9 mouse cellular contexts compared by ENCODE assay signal in genomic region chr1:73998925-73999375, GRCm38 (mm10).
DNase-seq lines count a peak whose midpoint lies in the region; ATAC-seq and TF ChIP-seq lines count a peak whose summit lies in the region.
"Had no signal": no experiment of that assay in that cellular context is flagged by ENCODE, and none has a peak within 500 bp of the region (broad histone marks: within the 10 kb centered on the region; RNA-seq: fewer than 3 reads in every experiment).

No protein-coding gene starts in this region.

- no peak overlapping the region for H3K4me3 ChIP-seq in forebrain, embryonic 10.5 days
- no peak overlapping the region for H3K4me3 ChIP-seq in forebrain, postnatal 0 days (ENCODE audit: low read depth, low read length)
- peak overlapping the region; percentile 4; the same call in 1 of the 2 replicates for H3K4me3 ChIP-seq in brown adipose tissue, adult 24 weeks (ENCODE audit: insufficient read depth, low read depth, low read length)
- no peak overlapping the region for H3K4me3 ChIP-seq in intestine, embryonic 16.5 days (ENCODE audit: low read length)
- no peak overlapping the region for H3K4me3 ChIP-seq in forebrain, embryonic 16.5 days (replicated peaks; ENCODE audit: low read length)

- no peak overlapping the region for H3K9ac ChIP-seq in forebrain, postnatal 0 days
- H3K9ac ChIP-seq in intestine, embryonic 16.5 days (ENCODE audit: low read depth, low read length): no peak overlapping the region
- no peak overlapping the region for H3K9ac ChIP-seq in forebrain, embryonic 16.5 days (replicated peaks; ENCODE audit: low read depth, low read length)

- peak overlapping the region; percentile 78 for H3K27ac ChIP-seq in forebrain, embryonic 10.5 days
- no peak overlapping the region for H3K27ac ChIP-seq in forebrain, postnatal 0 days (ENCODE audit: low read depth, low read length)
- peak overlapping the region; percentile 97 for H3K27ac ChIP-seq in brown adipose tissue, adult 24 weeks (replicated peaks; ENCODE audit: low read depth, low read length)
- H3K27ac ChIP-seq in intestine, embryonic 16.5 days (ENCODE audit: low read length): peak overlapping the region; percentile 65
- no peak overlapping the region for H3K27ac ChIP-seq in forebrain, embryonic 16.5 days (ENCODE audit: low read length)

- 79% methylated on average over 5 of the region's 5 CpGs for WGBS in forebrain, embryonic 10.5 days
- WGBS in forebrain, postnatal 0 days: 75% methylated on average over 5 of the region's 5 CpGs
- WGBS in intestine, embryonic 16.5 days: 47% methylated on average over 5 of the region's 5 CpGs
- WGBS in forebrain, embryonic 16.5 days: 76% methylated on average over 5 of the region's 5 CpGs

- no peak for TF ChIP-seq CTCF in forebrain, postnatal 0 days (IDR thresholded peaks at IDR 0.05; ENCODE audit: low read depth)

- H3K9me3 ChIP-seq in forebrain, embryonic 10.5 days: no peaks in the 10 kb centered on the region
- no peaks in the 10 kb centered on the region for H3K9me3 ChIP-seq in forebrain, postnatal 0 days (ENCODE audit: low read length)
- H3K9me3 ChIP-seq in intestine, embryonic 16.5 days (ENCODE audit: control insufficient read depth, low read length): no peaks in the 10 kb centered on the region
- no peaks in the 10 kb centered on the region for H3K9me3 ChIP-seq in forebrain, embryonic 16.5 days (ENCODE audit: control insufficient read depth, low read length)

- no peak for ATAC-seq in forebrain, postnatal 0 days
- ATAC-seq in intestine, embryonic 16.5 days: no peak
- ATAC-seq in forebrain, embryonic 16.5 days: no peak
- ATAC-seq: activated CD4-positive, CD25-positive, alpha-beta regulatory T cell, adult 4 months had no signal

- H3K4me1 ChIP-seq in forebrain, embryonic 10.5 days: peaks cover 41% of the 10 kb centered on the region
- H3K4me1 ChIP-seq in forebrain, postnatal 0 days (ENCODE audit: insufficient read depth): no peaks in the 10 kb centered on the region
- peaks cover 72% of the 10 kb centered on the region for H3K4me1 ChIP-seq in brown adipose tissue, adult 24 weeks (ENCODE audit: control insufficient read depth, insufficient read depth, insufficient read length, low read length)
- H3K4me1 ChIP-seq in intestine, embryonic 16.5 days (ENCODE audit: control insufficient read depth, insufficient read depth, low read length): peaks cover 34% of the 10 kb centered on the region
- H3K4me1 ChIP-seq in forebrain, embryonic 16.5 days (replicated peaks; ENCODE audit: control insufficient read depth, insufficient read depth, low read length): peaks cover 5% of the 10 kb centered on the region; the same call in 1 of the 2 replicates

- H3K27me3 ChIP-seq in forebrain, embryonic 10.5 days (ENCODE audit: poor library complexity, severe bottlenecking): no peaks in the 10 kb centered on the region
- H3K27me3 ChIP-seq in forebrain, postnatal 0 days (ENCODE audit: insufficient read depth, low read length): no peaks in the 10 kb centered on the region
- no peaks in the 10 kb centered on the region for H3K27me3 ChIP-seq in intestine, embryonic 16.5 days (replicated peaks; ENCODE audit: control insufficient read depth, insufficient read depth, low read length)
- H3K27me3 ChIP-seq in forebrain, embryonic 16.5 days (replicated peaks; ENCODE audit: control insufficient read depth, insufficient read depth, low read length): no peaks in the 10 kb centered on the region

- DNase-seq in forebrain, embryonic 10.5 days (ENCODE audit: extremely low spot score, low spot score): no peak
- DNase-seq in forebrain, postnatal 0 days: no peak
- DNase-seq in lung, postnatal 25 days (ENCODE audit: low spot score): peak; percentile 71
- no peak for DNase-seq in right cerebral cortex, postnatal 36 days (ENCODE audit: low spot score in 2 of 2)
- DNase-seq in cerebellum, adult 11 months: no peak

- peaks cover 4% of the 10 kb centered on the region; the same call in 1 of the 2 replicates for H3K36me3 ChIP-seq in forebrain, embryonic 10.5 days (replicated peaks)
- H3K36me3 ChIP-seq in forebrain, postnatal 0 days (ENCODE audit: insufficient read depth): no peaks in the 10 kb centered on the region
- H3K36me3 ChIP-seq in intestine, embryonic 16.5 days (ENCODE audit: control insufficient read depth, insufficient read depth, low read length): no peaks in the 10 kb centered on the region
- no peaks in the 10 kb centered on the region for H3K36me3 ChIP-seq in forebrain, embryonic 16.5 days (ENCODE audit: control insufficient read depth, insufficient read depth)

- no peak overlapping the region for H3K4me2 ChIP-seq in forebrain, postnatal 0 days (ENCODE audit: low read depth)
- no peak overlapping the region for H3K4me2 ChIP-seq in intestine, embryonic 16.5 days (ENCODE audit: low read depth, low read length)
- H3K4me2 ChIP-seq in forebrain, embryonic 16.5 days (ENCODE audit: low read length): no peak overlapping the region

Comparison
In these comparisons a context has a peak if more than half of its experiments do, and no peak if none do; other contexts are left out.
1. H3K27ac ChIP-seq: peak in forebrain, embryonic 10.5 days (single experiment), brown adipose tissue, adult 24 weeks (single experiment) and intestine, embryonic 16.5 days (single experiment); none in forebrain, postnatal 0 days (single experiment) and forebrain, embryonic 16.5 days (single experiment).